Mouse (Mus musculus): ENCODE measurements around the gene 1190007I07Rik. TPM values are rescaled to one million over a fixed set of nuclear protein-coding genes. Genes with fewer than 3 reads are reported as not detected.
"Not testable (repeated sequence)": the region's sequence is repeated elsewhere in the genome, so short reads cannot be mapped to it uniquely, and the experiment has no call there.

The 1190007I07Rik gene
- total RNA-seq, 2 experiments from 2014 or later = 27.0 to 28.9 TPM

GRCm38 (mm10) chr10:82629111-82629585, 6.1 kb upstream of the 1190007I07Rik start:
- DNase-seq = no peak

DNA sequence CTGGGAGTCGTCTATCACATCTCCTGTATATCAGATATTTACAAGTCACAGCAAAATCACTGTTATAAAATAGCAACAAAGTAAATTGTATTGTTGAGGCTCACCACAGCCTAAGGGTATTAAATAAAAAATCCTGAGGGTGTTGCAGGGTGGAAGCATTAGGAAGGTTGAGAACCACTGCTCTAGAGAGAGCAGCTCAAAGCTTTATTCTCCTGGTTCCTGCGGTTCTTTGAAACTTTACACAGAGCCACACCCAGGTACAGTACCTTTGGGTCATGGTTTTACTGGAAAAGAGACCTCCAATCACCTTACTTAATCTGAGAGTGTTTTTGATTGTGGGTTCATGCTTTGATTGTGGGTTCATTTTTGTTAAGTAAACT, 515 bp upstream of the 1190007I07Rik start:
- DNase-seq = not testable (repeated sequence)

- no peak for DNase-seq
These were observed 793 bp downstream of the 1190007I07Rik start for GRCm38 (mm10) chr10:82622235-82622634.

GRCm38 (mm10) chr10:82594421-82594820, 28.6 kb downstream of the 1190007I07Rik start:
- DNase-seq = not testable (repeated sequence)

DNA sequence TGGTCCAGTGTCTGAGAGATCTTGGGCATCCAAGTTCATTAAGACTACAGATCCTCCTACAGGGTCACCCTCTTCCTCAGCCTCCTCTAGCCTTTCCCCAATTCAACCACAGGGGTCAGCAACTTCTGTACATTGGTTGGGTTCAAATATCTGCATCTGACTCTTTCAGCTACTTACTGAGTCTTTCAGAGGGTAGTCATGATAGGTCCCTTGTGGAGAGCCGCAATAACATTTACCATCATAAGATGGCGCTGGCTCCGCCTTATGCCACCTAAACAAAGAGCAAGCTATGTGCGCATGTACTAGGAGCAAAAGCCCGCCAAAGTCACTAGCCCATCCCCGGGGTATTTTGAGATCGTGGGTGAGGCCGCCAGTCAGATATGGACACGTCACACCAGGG, 33.4 kb downstream of the 1190007I07Rik start:
- DNase-seq = not testable (repeated sequence)

- not testable (repeated sequence) for DNase-seq
These were observed 51.9 kb downstream of the 1190007I07Rik start for GRCm38 (mm10) chr10:82571091-82571490.

Other genes starting within 250 kb of the 1190007I07Rik start
- gene Gm1553, start 130.6 kb downstream of the 1190007I07Rik start, total RNA-seq (2021) = not detected
- 10 to 100 TPM; 19.4 to 26.8 TPM for gene Tdg, start 6.6 kb upstream of the 1190007I07Rik start, total RNA-seq (2021)
- 1 to 10 TPM; 6.4 to 9.1 TPM for gene Glt8d2, start 67.4 kb upstream of the 1190007I07Rik start, total RNA-seq (2021)
- 10 to 100 TPM; 23.4 to 29.2 TPM for gene Hcfc2, start 72.9 kb upstream of the 1190007I07Rik start, total RNA-seq (2021)
- gene Nfyb, start 140.9 kb upstream of the 1190007I07Rik start, total RNA-seq (2021) = 10 to 100 TPM; 38.9 to 40.5 TPM
- 10 to 100 TPM; 30.6 to 35.2 TPM for gene Txnrd1, start 210.7 kb upstream of the 1190007I07Rik start, total RNA-seq (2021)
- 1 to 10 TPM in 1 of 2 experiments, under 1 TPM in 1; 0.78 to 2.3 TPM for gene Eid3, start 243.4 kb upstream of the 1190007I07Rik start, total RNA-seq (2021)